31 mouse cellular contexts compared by ENCODE assay signal in the genomic region with DNA sequence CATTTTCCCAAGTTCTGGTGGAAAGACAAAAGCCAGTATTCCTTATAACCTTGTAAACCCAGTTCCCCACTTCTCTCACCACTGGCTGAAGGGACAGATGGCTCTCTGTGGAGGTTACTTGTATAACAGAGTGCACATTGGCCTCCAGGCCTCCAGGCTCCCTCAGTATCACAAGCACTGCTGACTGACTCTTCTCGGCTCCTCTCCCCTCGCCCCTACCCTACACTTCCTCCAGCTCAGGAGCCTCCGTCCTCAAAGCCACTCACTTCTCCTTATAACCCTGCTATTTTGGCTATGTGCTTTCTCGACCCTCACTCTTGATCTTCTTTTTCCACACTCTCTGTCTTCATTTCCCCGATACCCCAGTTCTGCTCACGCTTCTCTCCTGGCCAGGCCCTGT. TPM values are rescaled to one million over a fixed set of nuclear protein-coding genes. Genes with fewer than 3 reads are reported as not detected.
"Had no signal": no experiment of that assay in that cellular context is flagged by ENCODE, and none has a peak within 500 bp of the region (broad histone marks: within the 10 kb centered on the region; RNA-seq: fewer than 3 reads in every experiment).

No protein-coding gene starts in this region.

- H3K27ac ChIP-seq: gastrocnemius, adult 2 months; heart, adult 2 months; heart, embryonic 13.5 days; heart, embryonic 15.5 days; hindbrain, embryonic 10.5 days; hindbrain, embryonic 13.5 days; hindbrain, embryonic 15.5 days; hindbrain, postnatal 0 days; layer of hippocampus, adult 2 months; left cerebral cortex, adult 2 months; limb, embryonic 10.5 days; limb, embryonic 12.5 days; liver, embryonic 13.5 days had no signal

- DNase-seq: gastrocnemius, adult 2 months; gastrocnemius, postnatal 10 days; gastrocnemius, postnatal 36 days; heart, adult 2 months; heart, postnatal 14 days; heart, postnatal 4 days; kidney, adult 18-20 months; kidney, adult 8-10 months; kidney, postnatal 10 days; kidney, postnatal 25 days; kidney, postnatal 4 days; liver; liver, embryonic 13.5 days had no signal

- H3K4me3 ChIP-seq: gastrocnemius, adult 2 months; heart, adult 2 months; heart, embryonic 13.5 days; heart, embryonic 15.5 days; hindbrain, embryonic 10.5 days; hindbrain, embryonic 13.5 days; hindbrain, embryonic 15.5 days; layer of hippocampus, adult 2 months; left cerebral cortex, adult 2 months; limb, embryonic 10.5 days; limb, embryonic 12.5 days; liver, embryonic 13.5 days had no signal

- ATAC-seq: hindbrain, postnatal 0 days; intestine, embryonic 16.5 days had no signal

- H3K4me1 ChIP-seq: heart, embryonic 13.5 days; heart, embryonic 15.5 days; hindbrain, embryonic 10.5 days; hindbrain, embryonic 13.5 days; hindbrain, embryonic 15.5 days; limb, embryonic 10.5 days; limb, embryonic 12.5 days; liver, embryonic 13.5 days had no signal

- H3K36me3 ChIP-seq: heart, embryonic 13.5 days; heart, embryonic 15.5 days; hindbrain, embryonic 10.5 days; hindbrain, embryonic 13.5 days; hindbrain, embryonic 15.5 days; limb, embryonic 10.5 days; limb, embryonic 12.5 days; liver, embryonic 13.5 days had no signal

- H3K9me3 ChIP-seq: heart, embryonic 13.5 days; heart, embryonic 15.5 days; hindbrain, embryonic 10.5 days; hindbrain, embryonic 13.5 days; hindbrain, embryonic 15.5 days; limb, embryonic 10.5 days; limb, embryonic 12.5 days; liver, embryonic 13.5 days had no signal

- H3K4me2 ChIP-seq: heart, embryonic 11.5 days; heart, embryonic 13.5 days; heart, embryonic 15.5 days; hindbrain, embryonic 13.5 days; hindbrain, embryonic 15.5 days; limb, embryonic 12.5 days; liver, embryonic 11.5 days; liver, embryonic 13.5 days had no signal

- H3K27me3 ChIP-seq: hindbrain, embryonic 15.5 days had no signal

- H3K9ac ChIP-seq: heart, embryonic 13.5 days; heart, embryonic 15.5 days; hindbrain, embryonic 13.5 days; hindbrain, embryonic 15.5 days; limb, embryonic 12.5 days; liver, embryonic 13.5 days had no signal

RNA-seq across cellular contexts. Expression of a gene that starts 6.8 kb away (rescaled TPM):
- total RNA-seq: hindbrain, postnatal 0 days; layer of hippocampus, adult 2 months; layer of hippocampus, postnatal 25 days; left cerebral cortex, postnatal 14 days; left cerebral cortex, postnatal 36 days had no signal

RNA-seq across cellular contexts. Expression of a gene that starts 25.1 kb away (rescaled TPM):
- polyA plus RNA-seq: heart, postnatal 0 days had no signal

RNA-seq across cellular contexts. Expression of a gene that starts 33.5 kb away (rescaled TPM):
- total RNA-seq: gastrocnemius, postnatal 36 days; left cerebral cortex, postnatal 36 days had no signal
- polyA plus RNA-seq: heart, embryonic 11.5 days; hindbrain, embryonic 10.5 days; hindbrain, embryonic 13.5 days; hindbrain, embryonic 15.5 days; hindbrain, postnatal 0 days; kidney, embryonic 14.5 days; limb, embryonic 10.5 days had no signal
